Mouse (Mus musculus) activated CD4-positive, CD25-positive, alpha-beta regulatory T cell, adult 4 months (primary cell): ENCODE measurements around the gene Gm10837. TPM values are rescaled to one million over a fixed set of nuclear protein-coding genes. Genes with fewer than 3 reads are reported as not detected.

Experiments used
- ATAC-seq: one replicate; pipeline ENCODE4 v1.8.0; 2017
- polyA plus RNA-seq, 2 experiments: library from polyadenylated mRNA; unstranded; fragments of 100-300 nt; shearing (Covaris generic); gene quantifications; one replicate each; pipeline ENCODE4 v1.2.1; 2017

The Gm10837 gene
- polyA plus RNA-seq, 2 experiments from 2014 or later = not detected

- no peak for ATAC-seq
Measured at GRCm38 (mm10) chr14:122479461-122480109, 10.8 kb upstream of the Gm10837 start.

DNA sequence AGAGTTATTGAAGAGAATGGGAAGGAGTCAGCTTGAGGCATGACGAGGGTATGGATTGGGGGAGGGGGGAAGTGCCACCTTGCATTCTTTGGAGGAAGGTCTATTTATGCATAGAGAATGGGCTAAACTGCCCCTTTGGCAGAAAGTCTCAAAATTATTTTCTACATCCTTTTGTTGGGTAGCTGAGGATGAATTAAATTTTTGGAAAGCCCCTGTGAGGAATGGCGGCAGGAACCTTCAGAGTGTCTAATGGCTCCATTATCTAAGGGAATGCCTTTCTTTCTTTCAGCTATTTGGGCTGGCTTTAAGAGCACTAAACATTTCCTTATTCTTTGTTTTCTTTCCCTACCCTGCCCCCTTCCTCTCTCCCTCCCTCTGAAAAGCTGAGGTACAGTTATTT is 10.0 kb upstream of the Gm10837 start:
- no peak for ATAC-seq

DNA sequence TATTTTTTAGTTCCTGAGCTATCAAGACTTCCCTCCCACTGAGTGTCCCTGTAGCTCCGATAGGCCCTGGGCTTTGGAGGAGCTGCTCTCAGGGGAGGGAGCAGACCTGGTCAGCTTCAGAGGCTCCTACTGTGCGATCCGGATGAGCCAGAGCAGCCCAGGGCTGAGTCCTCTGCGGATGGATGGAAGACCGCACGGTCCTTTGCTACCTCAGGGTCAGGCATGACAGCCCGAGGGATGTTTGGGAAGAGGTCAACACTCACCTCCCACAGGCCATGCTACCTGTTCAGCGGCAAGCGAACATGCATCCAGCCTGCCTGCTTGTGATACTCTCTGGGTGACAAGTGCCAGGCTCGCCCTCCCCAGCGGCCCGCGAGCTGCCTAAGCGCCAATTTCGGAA is 9.2 kb upstream of the Gm10837 start:
- ATAC-seq = no peak

GRCm38 (mm10) chr14:122482081-122483023 is 8.0 kb upstream of the Gm10837 start:
- no peak for ATAC-seq

GRCm38 (mm10) chr14:122483024-122483385 is 7.4 kb upstream of the Gm10837 start:
- no peak for ATAC-seq

- no peak for ATAC-seq
Measured at GRCm38 (mm10) chr14:122483556-122484421, 6.6 kb upstream of the Gm10837 start.

GRCm38 (mm10) chr14:122484458-122484843 is 5.9 kb upstream of the Gm10837 start:
- ATAC-seq = no peak

- no peak for ATAC-seq
Measured at GRCm38 (mm10) chr14:122484844-122485551, 5.4 kb upstream of the Gm10837 start.

GRCm38 (mm10) chr14:122485635-122486181 is 4.7 kb upstream of the Gm10837 start:
- no peak for ATAC-seq

DNA sequence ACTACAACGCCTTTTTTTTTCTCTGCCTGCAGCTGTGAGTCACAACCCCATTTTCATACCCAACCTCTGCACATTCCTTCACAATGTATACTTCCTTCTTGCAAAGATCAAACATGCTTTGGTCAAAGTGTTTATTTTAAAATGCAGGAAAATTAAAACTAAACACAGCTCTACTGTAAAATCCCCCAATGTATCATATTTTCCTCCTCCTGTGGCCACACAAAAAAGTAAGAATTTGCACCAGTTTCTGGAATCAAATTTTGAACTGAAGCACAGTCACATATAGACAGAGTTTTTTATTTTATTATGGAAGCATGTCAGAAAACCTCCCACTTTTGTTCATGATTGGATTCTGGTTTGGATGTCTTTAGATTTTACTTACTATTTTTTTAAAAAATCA is 3.8 kb upstream of the Gm10837 start:
- ATAC-seq = no peak

DNA sequence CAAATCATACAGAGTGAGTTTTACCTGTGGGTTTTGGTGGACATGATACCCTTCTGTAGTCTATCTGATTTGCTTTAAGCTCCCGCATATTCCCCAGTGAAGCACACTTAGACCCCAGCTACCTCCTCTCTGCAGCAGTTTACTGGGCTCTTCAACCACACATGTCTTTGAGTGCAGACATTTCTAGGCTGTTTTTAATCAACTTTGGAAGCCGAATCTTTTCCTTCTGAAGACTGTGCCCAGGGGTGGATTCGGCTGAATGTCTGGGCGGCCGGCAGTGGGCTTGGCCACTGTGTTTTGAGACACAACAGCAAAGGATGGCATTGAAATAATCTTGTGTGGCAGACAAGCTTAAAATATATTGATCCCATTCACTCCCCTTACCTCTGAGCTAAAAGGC is 3.0 kb upstream of the Gm10837 start:
- no peak for ATAC-seq

- ATAC-seq = no peak
Measured at GRCm38 (mm10) chr14:122489041-122489440, 1.3 kb upstream of the Gm10837 start.

DNA sequence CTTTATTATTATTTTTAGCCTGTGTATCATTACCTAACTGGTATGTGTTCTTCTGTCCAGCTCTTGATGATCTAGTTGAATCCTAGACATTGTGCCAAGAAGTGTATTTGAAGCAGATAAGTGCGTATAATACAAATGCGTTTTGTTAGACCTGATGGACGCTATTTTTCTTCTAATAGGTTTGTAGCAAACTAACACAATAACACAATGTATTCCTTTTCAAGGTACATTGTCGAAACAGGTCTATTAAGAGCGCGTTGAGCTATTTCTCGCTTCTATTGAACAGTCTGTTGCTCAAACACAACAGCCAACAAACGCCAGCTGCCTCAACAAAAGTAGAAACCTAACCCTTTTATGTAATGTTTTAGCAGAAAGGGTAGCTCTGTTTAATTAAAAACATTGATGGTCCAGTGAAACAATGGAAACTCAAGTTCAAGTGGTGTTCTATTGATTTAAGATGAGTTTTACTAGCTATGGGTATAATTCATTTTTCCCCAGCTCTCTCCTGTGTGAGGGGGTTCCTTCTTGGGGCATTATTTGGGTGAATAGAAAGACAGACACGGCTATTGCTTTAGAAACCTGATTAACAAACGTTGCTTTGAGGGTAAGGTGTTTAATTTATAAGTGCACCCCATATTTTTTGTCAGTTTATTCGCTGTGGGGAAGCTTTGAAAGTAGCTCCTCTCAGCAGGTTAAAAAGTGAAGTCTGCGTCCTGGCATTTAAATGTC is 536 bp upstream of the Gm10837 start:
- ATAC-seq = no peak

DNA sequence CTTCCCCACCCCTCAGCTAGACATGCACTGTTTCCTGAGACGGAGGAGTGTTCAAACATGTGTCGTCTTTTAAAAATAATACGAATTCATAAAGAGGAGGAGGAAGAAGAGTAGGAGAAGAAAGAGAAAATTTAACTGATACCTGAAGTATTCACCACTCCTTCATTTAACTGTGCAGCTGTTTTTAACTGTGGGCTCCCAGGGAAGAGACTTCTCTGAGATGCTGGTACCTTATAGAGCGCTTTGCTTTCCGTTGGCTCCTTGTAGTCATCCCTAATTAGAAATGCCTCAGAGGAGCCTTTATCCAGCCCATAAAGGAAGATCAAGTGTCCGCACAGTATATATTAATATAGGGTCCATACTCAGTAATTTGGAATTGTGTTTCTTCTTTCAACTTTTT is 1.1 kb downstream of the Gm10837 start:
- ATAC-seq = no peak

DNA sequence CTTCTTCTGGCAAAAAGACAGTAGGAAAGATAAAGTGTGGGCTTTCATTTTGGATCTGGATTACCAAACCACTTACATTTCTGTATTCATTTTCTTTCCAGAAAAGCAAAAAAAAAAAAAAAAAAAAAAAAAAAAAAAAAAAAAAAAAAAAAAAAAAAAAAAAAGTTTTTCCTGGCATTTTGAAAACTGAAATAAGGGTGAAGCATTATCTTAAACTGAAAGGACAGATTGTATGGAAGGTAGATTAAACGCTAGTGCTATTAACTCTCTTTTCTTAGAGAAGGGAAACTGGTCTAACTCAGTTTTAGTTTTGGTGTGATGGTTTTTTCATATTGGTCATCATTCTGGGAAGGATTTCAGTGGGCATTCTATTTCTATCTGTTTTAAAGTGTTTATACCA is 1.6 kb downstream of the Gm10837 start:
- no peak for ATAC-seq

GRCm38 (mm10) chr14:122509058-122509457 is 18.7 kb downstream of the Gm10837 start:
- no peak for ATAC-seq

GRCm38 (mm10) chr14:122511519-122511918 is 21.1 kb downstream of the Gm10837 start:
- no peak for ATAC-seq

DNA sequence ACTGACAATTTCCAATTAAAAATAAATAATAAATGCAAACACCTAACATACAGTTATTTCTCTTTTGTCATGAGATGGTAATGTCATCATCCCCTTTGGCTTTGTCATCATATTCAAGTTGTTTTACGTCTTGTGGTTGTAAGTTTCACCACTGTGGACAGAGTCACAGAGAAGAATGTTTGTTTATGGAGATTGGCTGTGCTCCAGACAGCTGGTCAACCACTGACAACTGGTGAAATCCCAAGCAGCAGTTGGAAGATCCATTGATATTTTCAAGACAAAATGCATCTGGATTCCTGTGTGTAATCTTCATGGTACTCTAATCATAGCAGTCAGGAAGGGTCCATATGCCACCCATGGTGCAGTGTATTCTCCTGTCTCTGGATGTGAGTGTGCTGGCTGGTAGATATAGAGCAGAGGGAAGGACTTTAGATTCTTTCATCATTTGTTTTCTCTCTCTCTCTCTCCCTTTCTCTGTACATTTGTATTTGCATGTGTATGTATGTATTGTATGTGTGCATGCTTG is 23.2 kb downstream of the Gm10837 start:
- ATAC-seq = no peak

DNA sequence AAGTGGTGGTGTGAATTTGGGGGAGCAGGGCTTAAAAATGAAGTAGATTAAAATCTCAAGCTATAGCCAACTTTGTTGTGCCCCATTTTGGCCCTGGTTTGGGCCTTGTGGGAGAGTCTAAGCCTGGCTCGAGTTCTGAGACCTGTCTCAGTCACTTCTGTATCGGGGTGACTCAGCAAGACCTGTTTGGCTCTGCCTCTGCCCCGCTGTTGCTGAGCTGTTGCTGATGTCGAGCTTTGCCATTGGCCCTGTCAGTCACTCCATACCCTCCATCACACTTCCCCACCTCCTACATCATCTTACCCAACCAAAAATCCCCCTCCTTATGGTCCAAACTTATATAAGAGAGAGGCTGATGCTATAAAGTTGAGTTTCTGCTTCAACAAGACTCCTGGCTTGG is 38.1 kb downstream of the Gm10837 start:
- ATAC-seq = no peak

- peak; percentile 98 for ATAC-seq
Measured at GRCm38 (mm10) chr14:122534017-122534924, 43.9 kb downstream of the Gm10837 start, which contains the start of gene Pcca. Gene Pcca (plus strand): TSS chr14:122534324.
